Mouse (Mus musculus) kidney, postnatal 0 days (tissue): ENCODE data around the gene Galnt18. TPM values are rescaled to one million over a fixed set of nuclear protein-coding genes. Genes with fewer than 3 reads are reported as not detected.

Source experiments
- ATAC-seq: fragments of 200-750 bp; cut with Nextera tagmentation; replicated peaks from 2 replicates; pipeline ENCODE4 v1.8.0; 2017; ENCODE audit warnings: low read depth, moderate number of reproducible peaks, moderate TSS enrichment, moderate library complexity; ENCODE audit not compliant: low FRiP score
- DNase-seq: peaks from one replicate; pipeline ENCODE4 v3.0.0-alpha.2; 2016; ENCODE audit warnings: low spot score
- H3K27ac ChIP-seq: fragments of 300-500 bp; sonication (generic); 2 replicates; pipeline ENCODE4 v1.5.1; 2014; ENCODE audit warnings: mild to moderate bottlenecking
- H3K27me3 ChIP-seq: fragments of 300-500 bp; sonication (generic); 2 replicates; pipeline ENCODE4 v1.6.1; 2014; ENCODE audit warnings: low read length, mixed read lengths; ENCODE audit not compliant: insufficient read depth
- H3K36me3 ChIP-seq: fragments of 300-500 bp; sonication (generic); 2 replicates; pipeline ENCODE4 v1.6.1; 2014; ENCODE audit warnings: low read length, mixed read lengths; ENCODE audit not compliant: insufficient read depth
- H3K4me1 ChIP-seq: fragments of 300-500 bp; sonication (generic); replicated peaks from 2 replicates; pipeline ENCODE4 v1.6.1; 2014; ENCODE audit warnings: antibody characterized with exemption, low read length, mixed read lengths; ENCODE audit not compliant: insufficient read depth
- H3K4me2 ChIP-seq: fragments of 300-500 bp; sonication (generic); 2 replicates; pipeline ENCODE4 v1.6.1; 2014; ENCODE audit warnings: mild to moderate bottlenecking, low read length, moderate library complexity, mixed read lengths
- H3K4me3 ChIP-seq: fragments of 300-500 bp; sonication (generic); replicated peaks from 2 replicates; pipeline ENCODE4 v1.5.1; 2014; ENCODE audit warnings: low read depth, low read length
- H3K9ac ChIP-seq: fragments of 300-500 bp; sonication (generic); 2 replicates; pipeline ENCODE4 v1.6.1; 2014; ENCODE audit warnings: low read depth, low read length
- H3K9me3 ChIP-seq: fragments of 300-500 bp; sonication (generic); replicated peaks from 2 replicates; pipeline ENCODE4 v1.6.1; 2016; ENCODE audit warnings: low read length, inconsistent platforms, mixed read lengths
- CTCF ChIP-seq: IDR thresholded peaks from 2 replicates; pipeline ENCODE4 v1.5.1; 2016; ENCODE audit warnings: antibody characterized with exemption, low read depth, mild to moderate bottlenecking, moderate library complexity
- WGBS: fragments of 180-500 bp; shearing (Covaris S2); extraction: QIAGEN DNeasy Blood & Tissue Kit; methylation state at CpG from one replicate; pipeline ENCODE4 v1.1.7; 2014; 5-methylcytosine and 5-hydroxymethylcytosine counted together
- polyA plus RNA-seq: library from polyadenylated mRNA; unstranded; fragments of >200 nt; fragmentation: Nextera tagmentation; extraction: Ambion mirVana; gene quantifications from 2 replicates; pipeline ENCODE4 v1.2.1, GENCODE M21; 2015

The Galnt18 gene
- polyA plus RNA-seq, 1 experiment from 2014 or later: 52.1 TPM

DNA sequence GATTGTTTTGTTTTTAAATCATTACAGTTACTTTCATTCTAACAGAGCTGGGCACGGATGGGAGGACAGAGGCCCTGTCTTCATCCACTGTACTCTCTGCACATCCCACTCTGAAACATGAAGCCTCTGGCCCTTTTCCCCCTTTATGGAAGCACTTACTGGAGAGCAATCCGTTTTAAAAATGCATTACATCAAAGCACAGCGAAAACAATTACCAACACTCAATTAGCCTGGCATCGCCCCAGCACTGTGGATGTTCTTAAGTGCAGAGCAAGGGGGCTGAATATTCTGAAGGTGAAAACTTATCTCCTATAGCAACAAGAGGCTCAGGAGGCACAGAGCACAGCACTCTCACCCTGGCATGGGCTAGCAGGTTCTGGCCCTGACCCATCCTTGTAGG lies 107.3 kb downstream of the Galnt18 start:
- Histone ChIP-seq H3K4me1 (no peaks in the 10 kb centered on the region), H3K9ac (no peak overlapping the region), H3K9me3 (no peaks in the 10 kb centered on the region), H3K27me3 (no peaks in the 10 kb centered on the region), H3K27ac (no peak overlapping the region), H3K4me2 (no peak overlapping the region), H3K36me3 (no peaks in the 10 kb centered on the region), H3K4me3 (no peak overlapping the region)
- TF ChIP-seq CTCF: no peak
- WGBS: 33% methylated on average over 4 of the region's 4 CpGs
- no peak for ATAC-seq
- DNase-seq: peak; percentile 29

- Histone ChIP-seq H3K4me3 (no peak overlapping the region), H3K4me2 (no peak overlapping the region), H3K27me3 (no peaks in the 10 kb centered on the region), H3K4me1 (peaks cover 14% of the 10 kb centered on the region; the same call in 1 of the 2 replicates), H3K9ac (no peak overlapping the region), H3K36me3 (no peaks in the 10 kb centered on the region), H3K9me3 (no peaks in the 10 kb centered on the region), H3K27ac (peak overlapping the region; percentile 37)
- ATAC-seq: no peak
- WGBS: 23% methylated on average over 14 of the region's 14 CpGs
- DNase-seq: peak; percentile 32
- no peak for TF ChIP-seq CTCF
Observed at GRCm38 (mm10) chr7:111663139-111664073, 116.4 kb downstream of the Galnt18 start.

DNA sequence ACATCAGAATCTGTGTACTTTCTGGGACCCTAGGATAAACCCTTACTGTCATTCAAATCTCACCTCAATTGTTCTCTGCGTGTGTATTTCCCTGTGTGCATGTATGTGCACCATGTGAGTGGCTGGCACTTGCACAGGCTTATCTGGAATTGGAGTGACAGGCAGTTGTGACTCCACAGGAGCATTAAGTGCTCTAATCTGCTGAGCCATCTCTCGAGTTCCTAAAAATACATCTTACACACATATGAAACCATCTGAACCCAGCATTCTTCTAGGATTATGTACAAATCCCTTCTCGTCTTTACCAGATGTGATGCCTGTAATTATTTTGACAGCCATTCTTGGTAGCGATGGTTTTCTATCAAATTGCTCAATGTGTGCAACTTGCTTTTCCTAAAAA lies 121.2 kb downstream of the Galnt18 start:
- Histone ChIP-seq H3K9ac (no peak overlapping the region), H3K4me3 (no peak overlapping the region), H3K9me3 (no peaks in the 10 kb centered on the region), H3K4me1 (0 out of 2 replicates have a peak, but pooled peaks cover 8% of the 10 kb centered on the region), H3K27me3 (no peaks in the 10 kb centered on the region), H3K36me3 (no peaks in the 10 kb centered on the region), H3K4me2 (no peak overlapping the region), H3K27ac (no peak overlapping the region)
- ATAC-seq (no peak), DNase-seq (no peak)
- TF ChIP-seq CTCF: no peak
- WGBS: 84% methylated on average over 4 of the region's 4 CpGs

GRCm38 (mm10) chr7:111655002-111655401 lies 124.8 kb downstream of the Galnt18 start:
- Histone ChIP-seq H3K9ac (no peak overlapping the region), H3K36me3 (no peaks in the 10 kb centered on the region), H3K27ac (no peak overlapping the region), H3K4me2 (no peak overlapping the region), H3K9me3 (no peaks in the 10 kb centered on the region), H3K4me1 (no peaks in the 10 kb centered on the region), H3K27me3 (no peaks in the 10 kb centered on the region), H3K4me3 (no peak overlapping the region)
- WGBS: 90% methylated on average over 8 of the region's 8 CpGs
- DNase-seq (no peak), ATAC-seq (no peak)
- no peak for TF ChIP-seq CTCF

- no peak for ATAC-seq
- H3K27me3 ChIP-seq: no peaks in the 10 kb centered on the region
Observed at GRCm38 (mm10) chr7:111654526-111654925, 125.3 kb downstream of the Galnt18 start.

DNA sequence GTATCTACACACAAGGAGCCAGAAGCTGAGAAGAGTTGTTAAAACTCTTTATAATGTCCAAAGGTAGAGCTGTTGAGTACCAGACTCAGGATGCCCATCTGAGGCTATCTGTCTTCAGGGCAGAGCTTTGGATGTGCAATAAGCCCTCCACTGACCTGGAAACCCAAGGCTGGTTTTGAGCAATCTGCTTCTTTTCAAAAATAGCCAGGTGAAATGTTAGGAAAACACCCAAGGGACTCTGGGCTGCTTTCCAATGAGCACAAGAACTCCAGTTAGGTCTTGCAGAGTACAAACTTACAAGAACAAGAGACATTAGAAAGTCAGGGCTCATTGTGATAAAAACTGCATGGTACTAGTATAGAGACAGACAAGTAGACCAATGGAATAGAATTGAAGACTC lies 135.4 kb downstream of the Galnt18 start:
- Histone ChIP-seq H3K4me1 (no peaks in the 10 kb centered on the region), H3K27ac (no peak overlapping the region), H3K9ac (no peak overlapping the region), H3K4me2 (no peak overlapping the region), H3K36me3 (no peaks in the 10 kb centered on the region), H3K9me3 (no peaks in the 10 kb centered on the region), H3K27me3 (no peaks in the 10 kb centered on the region), H3K4me3 (no peak overlapping the region)
- DNase-seq: no peak
- no peak for TF ChIP-seq CTCF
- ATAC-seq: no peak

More at GRCm38 (mm10) chr7:111654526-111654925, 125.3 kb downstream of the Galnt18 start:
- H3K4me1 ChIP-seq: no peaks in the 10 kb centered on the region
- H3K36me3 ChIP-seq: no peaks in the 10 kb centered on the region
- H3K4me3 ChIP-seq: no peak overlapping the region
- no peak overlapping the region for H3K9ac ChIP-seq
- no peak for TF ChIP-seq CTCF
- H3K4me2 ChIP-seq: no peak overlapping the region
- H3K9me3 ChIP-seq: no peaks in the 10 kb centered on the region
- no peak for DNase-seq
- no peak overlapping the region for H3K27ac ChIP-seq

DNA sequence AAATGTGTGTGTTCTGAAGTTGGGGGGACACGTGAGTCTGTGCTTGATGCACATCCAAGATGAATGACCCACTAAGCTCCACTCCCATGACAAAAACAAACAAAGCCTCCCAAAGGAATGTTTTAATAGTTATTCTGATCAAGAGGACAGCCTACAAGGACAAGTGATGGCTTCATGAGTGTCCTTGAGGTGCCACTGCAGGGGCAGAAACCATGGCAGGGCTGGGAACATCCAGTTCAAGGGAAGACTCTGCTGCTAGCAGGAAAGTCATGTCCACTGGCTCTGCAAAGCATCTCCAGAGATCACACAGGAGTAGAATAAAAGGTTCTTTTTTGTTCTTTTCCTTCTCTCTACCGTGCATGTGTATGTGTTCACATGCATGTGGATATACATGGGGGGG lies 140.9 kb downstream of the Galnt18 start:
- ATAC-seq (no peak), DNase-seq (no peak)
- Histone ChIP-seq H3K9me3 (no peaks in the 10 kb centered on the region), H3K4me3 (no peak overlapping the region), H3K4me1 (0 out of 2 replicates have a peak, but pooled peaks cover 7% of the 10 kb centered on the region), H3K4me2 (no peak overlapping the region), H3K9ac (no peak overlapping the region), H3K27me3 (no peaks in the 10 kb centered on the region), H3K36me3 (no peaks in the 10 kb centered on the region), H3K27ac (no peak overlapping the region)
- 57% methylated on average over 2 of the region's 2 CpGs for WGBS
- no peak for TF ChIP-seq CTCF
